Mouse (Mus musculus) T-helper 1 cell (primary cell): ENCODE measurements at regions not wholly inside any gene's neighbourhood (a gene's known extent, or its start where the extent isn't known, plus 50 kb on each side); places are given as distances from the start of the nearest gene placed in this dataset.

Source experiments
- in situ Hi-C: fragments of 300-600 bp; cut with MboI, MseI; formaldehyde crosslinking; loops from one replicate; pipeline ENCODE4 v1.15.1; 2025; ENCODE audit warnings: high pct_unique_total_duplicates

DNA sequence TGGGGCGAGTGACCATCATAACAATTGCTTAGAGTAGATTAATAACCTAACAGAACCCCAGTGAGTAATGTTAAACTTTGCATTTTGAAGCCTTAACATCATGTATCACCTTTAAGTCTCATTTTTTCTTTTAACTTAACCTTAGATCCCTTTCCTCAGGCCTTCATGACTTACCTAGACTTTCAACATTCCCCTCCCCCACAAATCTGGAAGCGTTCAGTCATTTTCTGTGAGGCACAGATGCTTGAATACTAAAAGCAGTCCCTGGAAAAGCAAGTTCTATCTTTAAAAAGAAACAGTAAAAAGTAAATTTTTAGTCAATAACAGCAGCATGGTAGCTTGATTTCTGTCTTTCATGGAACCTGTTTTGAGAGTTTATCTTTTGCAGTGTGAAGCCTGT, 171.3 kb upstream of the Fggy start:
- in situ Hi-C loops = no loop called here

DNA sequence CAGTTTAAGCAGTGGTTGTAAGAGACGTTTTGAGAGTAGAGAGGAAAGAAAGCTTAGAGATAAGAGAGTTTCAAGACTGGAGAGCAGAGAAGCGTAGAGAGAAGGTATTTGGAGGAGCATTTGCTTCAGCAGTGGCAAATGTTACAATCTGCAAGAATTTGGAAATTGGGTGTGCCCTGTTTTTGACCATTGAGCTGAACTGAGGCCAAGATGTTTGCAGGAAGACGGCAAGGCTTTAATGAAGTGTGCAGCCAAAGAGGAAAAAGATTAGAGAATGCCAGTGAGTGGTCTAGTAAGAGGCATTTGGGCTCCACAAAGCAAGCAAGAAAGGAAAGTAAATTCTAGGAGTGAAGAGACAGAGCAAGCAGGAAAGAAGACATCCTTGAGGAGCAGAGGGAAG, 168.8 kb upstream of the Fggy start:
- in situ Hi-C loops = no loop called here

DNA sequence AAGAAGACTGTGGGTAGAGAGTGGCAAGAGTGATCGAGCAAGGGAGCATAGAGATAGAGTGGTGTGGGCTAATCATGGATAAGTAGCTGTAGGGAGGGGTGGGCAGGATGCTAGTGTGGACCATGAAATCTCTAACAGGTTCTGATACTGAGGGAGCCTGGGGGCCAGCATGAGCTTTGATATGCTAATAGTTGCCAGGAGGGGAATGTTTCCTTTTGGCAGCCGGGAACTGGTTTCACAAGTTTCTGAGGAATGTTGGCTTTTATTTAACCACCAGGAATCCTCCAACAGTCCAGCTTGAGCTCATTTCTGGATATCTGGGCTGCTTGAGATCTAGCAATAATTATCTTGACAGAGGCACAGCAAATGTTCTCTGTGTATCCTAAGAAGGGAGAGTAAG, 167.7 kb upstream of the Fggy start:
- in situ Hi-C loops = no loop called here

DNA sequence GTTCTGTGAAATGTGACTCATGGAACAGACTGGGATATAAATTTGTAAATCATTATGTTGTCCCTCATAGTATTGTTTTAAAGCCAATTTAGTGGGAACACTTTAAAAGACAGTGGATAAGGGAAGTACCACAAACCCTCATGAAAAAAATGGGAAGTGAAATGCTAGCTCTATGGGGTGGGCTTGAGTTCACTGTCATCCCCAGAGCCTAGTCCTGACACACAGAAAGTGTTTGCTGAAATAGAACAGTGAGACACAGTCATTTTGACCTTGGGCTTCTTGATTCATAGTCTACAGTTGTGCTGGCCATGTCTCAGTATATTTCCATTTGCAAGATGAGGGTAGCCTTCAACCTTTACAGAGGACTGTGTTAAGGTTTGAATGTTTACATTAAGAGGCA, 166.8 kb upstream of the Fggy start:
- in situ Hi-C loops = no loop called here

DNA sequence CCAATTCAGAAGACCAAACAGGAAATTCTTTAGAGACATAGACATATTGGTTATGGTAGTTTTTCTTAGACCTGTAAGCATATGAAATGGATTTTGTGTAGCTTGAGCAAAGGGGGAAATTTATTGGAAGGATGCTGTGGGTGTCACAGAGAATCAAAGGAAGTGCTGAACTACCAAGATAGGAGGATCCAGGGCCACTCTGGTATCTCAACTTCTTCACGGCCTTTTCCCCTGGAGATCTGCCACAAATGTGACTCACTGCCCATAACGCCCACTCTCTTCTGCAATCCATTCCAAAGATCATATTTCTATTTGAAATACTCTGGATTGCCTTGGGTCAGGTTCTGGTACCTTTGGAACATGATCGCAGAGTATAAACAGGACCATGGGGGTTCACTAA, 161.6 kb upstream of the Fggy start:
- in situ Hi-C loops = no loop called here

DNA sequence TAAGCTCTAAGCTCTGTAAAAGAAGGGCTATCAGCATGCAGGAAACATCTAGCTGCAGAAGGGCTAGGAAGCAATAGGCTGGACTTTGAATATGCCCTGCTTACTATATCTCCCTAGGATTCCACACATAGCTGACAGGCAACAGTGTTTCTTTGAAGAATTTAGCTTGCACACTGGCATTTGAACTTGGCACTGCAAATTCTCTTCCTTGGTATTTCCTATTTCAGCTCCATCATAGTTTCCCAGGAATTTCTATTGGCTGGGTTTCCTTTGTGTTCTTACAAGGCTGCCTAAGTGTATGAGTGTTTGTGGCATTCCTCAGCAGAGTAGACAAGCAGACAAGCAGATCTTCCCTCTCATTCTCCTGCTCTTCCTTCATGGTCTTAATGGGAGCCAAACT, 159.0 kb upstream of the Fggy start:
- in situ Hi-C loops = no loop called here

DNA sequence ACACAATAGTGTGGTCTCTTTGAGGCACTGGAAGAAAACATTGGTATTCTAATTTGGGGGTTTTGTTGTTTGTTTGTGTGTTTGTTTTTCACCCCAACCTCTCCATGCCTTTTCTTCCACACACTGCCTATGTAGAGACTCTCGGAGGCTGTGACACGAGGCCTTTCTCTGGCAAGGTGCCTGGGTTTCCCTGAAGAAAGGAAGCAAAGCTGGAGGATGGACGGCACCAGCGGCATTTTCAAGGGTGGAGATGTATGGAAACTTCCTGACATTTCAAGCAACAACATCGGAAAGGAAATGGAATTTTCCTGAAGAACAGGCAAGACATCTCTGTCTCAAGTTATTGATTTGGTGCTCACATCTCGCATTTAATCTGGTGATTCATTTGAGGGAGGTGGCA, 155.0 kb upstream of the Fggy start:
- in situ Hi-C loops = no loop called here

DNA sequence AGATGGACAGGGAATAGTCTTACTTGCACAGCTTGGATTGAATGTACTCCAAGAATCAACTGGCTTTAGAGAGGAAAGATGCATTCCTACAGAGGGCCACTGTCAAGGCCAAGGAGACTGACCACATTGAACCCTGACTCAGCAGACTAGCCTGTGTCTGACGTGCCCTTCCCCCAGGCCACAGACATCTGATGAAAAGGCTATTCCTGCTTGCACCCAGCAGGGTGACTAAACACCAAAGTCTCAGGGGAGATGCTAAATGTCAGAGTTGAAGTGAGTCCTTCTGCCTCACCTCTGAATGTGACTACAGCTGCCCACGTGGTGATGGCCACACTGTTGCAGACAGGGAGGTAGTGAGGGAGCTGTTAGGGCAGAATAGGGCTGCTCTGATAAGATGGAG, 140.2 kb upstream of the Fggy start:
- in situ Hi-C loops = no loop called here

DNA sequence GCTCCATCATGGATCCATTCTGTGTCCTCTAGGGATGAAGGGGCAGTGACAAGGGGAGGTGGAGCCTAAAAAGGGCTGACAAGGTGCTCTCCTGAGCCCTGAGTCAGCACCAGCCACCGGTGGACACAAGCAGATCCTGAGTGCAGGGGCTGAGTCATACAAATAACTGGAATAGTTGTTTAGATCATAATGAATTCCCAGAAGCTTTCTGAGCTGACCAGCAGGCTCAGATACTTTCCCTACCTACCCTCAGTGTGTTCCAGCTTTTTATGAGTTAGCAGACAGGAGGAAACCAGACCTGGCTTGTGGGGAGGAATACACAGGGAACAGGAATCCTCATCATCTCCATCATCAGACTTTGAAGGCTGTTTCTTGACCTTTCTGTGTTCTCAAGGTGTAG, 130.7 kb upstream of the Fggy start:
- in situ Hi-C loops = no loop called here

DNA sequence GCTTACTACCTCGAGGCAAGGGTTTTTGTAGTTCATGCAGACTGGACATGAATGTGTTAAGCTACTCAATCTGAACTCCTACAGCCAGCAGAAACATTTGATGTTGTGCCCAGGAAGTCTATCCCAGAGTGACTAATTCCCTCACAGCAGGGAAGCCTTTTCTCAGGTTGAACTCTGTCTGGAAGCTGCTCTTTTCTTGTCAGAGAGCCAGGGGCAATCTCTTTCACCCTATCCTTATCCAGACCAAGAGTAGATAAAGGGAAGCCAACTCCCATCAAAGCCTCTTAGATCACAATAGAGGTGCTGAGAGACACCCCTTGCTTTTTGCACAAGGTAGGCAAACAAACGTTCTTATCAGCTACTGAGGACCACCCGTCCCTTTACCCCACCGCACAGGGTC, 122.8 kb upstream of the Fggy start:
- in situ Hi-C loops = loop anchor here (5.0 kb wide), 1 partner anchor 102 kb away; no protein-coding TSS in a partner anchor

DNA sequence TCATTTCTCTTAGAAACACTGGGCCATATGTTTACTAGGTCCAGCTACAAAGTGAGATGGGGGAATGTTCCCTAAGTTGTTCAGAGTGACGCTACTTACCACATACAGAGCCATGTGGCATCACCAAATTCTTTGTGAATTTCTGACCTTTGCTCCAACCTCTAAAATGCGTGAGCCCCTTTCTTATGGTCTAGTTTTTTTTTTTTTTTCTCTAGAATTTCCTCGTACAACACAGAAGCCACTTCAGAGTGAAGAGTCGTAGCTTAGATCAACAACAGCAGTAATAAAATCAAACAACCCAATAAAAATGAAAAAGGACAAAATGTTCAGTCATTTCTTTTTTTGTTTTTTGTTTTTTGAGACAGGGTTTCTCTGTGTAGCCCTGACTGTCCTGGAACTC, 122.2 kb upstream of the Fggy start:
- in situ Hi-C loops = no loop called here

DNA sequence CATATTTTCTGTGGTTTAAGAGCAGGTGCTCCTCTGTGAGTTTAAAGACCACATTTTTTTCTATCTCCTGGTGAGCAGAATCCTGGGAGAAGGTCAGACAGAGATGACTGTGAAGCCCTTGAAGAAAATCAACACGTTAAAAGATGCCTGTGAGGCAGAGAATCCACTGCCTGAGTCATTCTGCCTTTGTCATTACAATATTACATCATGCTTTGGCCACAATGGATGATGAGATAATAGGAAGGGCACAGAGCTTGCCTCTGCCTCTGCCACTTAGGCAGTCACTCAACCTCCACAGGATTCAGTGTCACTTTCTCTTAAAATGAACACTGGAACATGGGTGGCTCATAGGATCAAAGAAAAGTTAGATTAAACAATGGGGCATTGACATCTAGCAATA, 117.5 kb upstream of the Fggy start:
- in situ Hi-C loops = no loop called here

DNA sequence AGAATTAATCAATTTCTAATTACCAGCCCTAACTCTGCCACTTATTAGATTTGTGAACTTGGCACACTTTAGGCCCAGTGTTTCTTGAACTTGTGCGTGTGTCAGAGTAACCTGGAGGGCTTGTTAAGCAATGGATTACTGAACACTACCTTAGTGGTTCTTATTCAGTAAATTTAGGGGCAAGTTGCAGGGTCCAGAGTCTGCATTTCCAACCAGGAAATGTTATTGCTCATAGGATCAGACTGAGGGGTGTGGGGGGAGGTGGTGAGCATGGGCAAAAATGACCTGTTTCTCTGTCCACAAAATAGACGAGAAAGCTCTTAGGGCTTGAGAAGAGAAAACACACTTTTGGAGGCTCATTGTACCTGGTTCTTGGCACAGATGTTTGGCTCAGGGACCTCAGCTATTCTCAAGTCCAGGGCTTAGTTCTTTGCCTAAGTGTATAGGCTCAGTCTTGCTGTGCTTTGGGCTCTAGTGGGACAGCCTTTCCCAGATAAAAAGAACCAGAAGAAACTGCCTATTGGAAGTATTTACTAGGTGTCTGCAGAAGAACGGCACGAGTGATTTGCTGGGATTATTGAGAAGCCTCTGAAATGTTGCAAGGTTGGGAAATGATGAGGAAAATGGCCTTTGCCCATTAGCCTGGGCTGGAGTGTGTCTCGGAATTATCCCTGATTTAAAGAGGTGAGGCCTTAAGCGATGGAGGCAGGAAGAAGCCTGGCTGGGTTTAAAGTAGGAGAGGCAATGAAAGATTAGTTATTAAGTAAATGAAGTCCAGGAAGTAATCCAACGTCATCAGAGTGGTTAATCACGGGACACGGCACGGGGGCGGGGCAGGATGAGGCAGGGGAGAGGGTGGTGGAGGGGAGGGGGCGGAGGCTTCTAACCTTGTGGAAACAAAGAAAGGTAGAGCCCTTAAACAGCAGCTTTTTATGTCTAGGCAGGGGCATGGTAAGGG, 113.2 kb upstream of the Fggy start:
- in situ Hi-C loops = no loop called here

DNA sequence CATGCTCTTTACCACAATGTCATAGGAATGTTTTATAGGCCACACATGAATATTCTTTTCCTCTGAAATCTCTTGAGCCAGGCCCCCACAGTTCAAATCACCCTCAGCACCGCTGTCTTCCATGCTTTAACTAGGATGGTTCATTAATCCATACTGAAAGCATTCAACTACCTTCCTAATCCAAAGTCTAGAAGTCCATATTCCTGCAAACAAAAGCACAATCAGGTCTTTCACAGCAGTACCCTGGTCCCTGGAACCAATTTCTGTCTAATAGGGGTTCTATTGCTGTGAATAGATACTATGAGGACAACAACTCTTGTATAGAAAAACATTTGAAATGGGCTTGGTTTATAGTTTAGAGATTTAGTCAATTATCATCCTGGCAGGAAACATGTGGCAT, 107.0 kb upstream of the Fggy start:
- in situ Hi-C loops = no loop called here

DNA sequence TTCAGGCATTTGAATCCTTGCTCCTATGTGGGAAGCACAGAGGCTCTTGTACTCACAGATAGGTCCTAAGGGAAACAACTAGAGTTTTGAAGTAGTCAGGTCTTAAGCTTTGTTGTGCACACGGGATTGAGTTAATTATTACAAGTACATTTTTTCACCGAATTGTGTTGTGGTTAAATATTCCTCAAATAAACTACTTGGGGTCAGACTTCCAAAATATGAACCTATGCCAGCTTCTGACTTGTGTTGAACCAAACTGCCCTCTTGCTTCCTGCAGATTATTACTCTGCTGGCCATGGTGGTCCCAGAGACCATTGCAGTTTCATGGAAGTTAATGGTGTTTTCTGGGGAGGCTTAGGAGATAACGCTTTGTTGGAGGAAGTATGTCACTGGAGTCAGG, 105.5 kb upstream of the Fggy start:
- in situ Hi-C loops = no loop called here

DNA sequence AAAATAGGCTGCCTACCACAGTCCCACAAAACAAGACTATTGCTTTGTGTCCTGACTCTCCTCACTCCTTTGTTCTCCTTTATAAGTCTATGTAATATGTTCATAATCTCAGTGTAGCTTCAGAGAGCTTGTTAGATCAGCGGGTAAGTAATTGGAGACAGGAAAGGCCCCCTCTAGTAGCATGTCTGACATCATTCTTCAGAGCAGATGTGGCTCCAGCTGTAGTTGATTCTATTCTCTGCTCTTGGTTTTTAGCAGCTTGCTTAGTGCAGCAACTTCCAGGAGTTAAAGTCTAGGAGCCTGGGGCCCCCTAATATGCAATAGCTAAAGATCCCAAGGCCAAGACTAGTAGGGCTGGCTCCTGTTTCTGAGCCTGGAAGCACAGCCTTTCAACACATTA, 101.0 kb upstream of the Fggy start:
- in situ Hi-C loops = no loop called here

DNA sequence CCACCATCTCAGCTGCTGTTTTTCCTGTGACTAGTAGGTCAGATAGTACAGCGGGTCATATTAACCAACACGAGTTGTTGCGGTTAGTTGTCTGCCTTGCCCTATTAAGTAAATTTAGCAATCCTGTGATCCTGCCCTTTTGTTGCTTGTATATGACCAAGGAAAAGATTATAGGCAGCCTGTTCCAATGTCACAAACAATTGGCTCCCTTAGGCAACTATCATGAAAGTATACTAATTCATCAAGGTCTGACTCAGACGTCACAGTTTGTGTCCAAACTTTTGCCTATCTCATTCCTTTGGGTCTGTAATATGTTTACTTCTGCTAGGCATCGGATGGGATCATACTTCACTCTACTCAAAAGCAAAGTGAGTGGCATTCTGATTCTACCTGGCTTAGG, 100.4 kb upstream of the Fggy start:
- in situ Hi-C loops = no loop called here

DNA sequence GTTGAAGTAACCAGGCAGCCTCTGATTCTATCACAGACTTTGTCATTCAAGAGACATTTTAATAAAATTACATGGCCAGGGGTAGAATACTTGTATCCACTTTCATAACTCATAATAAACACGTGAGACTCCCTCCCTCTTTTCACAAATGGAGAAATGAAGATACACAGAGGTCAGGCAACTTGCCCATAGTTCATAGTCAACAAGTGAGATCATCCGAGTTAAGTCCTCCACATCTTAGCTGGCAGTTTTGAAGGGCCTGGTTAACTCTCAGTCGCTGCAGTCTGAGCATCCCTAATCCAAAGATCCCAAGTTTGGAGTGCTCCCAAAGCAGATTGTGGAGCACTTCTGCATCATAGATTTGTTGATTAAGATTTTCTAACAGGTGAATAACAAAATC, 94.8 kb upstream of the Fggy start:
- in situ Hi-C loops = no loop called here

DNA sequence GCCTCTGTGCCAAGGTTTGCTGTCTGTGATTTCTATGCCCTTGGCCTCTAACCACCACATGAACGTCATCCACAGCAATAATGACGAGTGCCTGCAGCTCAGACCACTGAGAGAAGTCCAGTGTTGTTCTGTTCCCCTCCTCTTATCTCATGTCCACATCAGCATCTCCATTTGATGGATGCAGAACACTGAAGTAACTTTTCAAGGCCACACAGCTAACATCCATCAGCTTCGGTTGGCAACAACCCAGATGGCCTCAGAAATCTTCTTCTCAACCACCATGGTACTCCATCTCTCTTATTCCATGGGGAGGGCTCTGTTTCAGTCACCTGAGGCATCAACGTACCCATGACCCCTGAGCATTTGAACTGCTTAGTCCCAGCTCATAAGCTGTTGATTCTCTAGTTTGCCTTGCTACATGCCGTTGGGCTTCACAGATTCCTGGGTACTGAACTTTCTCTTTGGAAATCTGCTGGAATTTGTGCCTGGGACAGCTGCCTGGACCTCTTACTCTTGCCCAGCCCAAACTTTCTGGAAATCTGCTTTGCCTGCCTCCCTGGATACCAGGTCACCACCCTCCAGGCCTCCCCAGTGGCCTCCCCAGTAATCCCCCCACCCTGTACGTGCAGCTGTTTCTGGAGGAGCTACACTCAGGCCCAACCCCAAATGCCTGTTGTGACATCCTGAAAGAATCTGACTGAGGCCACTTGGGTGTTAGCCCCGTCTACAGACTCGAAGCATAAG, 94.1 kb upstream of the Fggy start:
- in situ Hi-C loops = no loop called here

DNA sequence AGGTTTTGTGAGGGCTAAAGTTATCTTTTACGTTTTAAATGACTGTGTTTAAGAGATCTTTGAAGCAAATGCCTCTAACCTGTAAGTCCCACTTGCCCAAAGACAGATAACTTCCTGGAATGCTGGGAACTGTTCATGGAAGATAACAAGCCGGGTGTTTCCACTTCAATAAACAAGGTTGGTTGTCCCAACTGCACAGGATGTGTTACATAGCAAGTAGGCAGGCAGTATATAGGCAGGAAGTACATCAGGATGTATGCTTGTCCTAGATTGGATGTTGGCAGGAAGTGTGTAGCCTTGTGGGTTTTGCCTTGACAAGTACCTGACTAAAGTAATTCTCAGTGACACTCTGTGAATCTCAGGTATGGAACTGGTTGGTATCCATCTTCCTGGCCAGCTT, 90.7 kb upstream of the Fggy start:
- in situ Hi-C loops = no loop called here

DNA sequence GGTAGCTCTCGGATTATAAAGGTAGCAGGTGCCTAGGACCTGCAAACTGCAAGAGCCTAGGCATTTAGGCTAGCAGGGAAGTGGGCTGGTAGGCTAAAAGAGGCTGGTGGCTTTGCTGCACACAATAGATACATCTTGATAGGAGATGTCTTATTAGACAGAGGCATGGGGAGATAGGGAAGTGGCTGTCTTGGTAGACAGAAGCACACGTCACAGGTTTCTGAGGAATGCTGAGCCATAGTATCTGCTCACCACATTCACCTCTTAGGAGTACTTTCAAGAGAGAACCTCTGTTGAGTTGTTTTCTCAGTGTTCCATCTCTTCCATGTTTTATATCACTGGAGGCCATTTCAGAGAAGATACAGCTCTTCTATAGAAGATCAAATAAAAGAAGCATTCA, 89.8 kb upstream of the Fggy start:
- in situ Hi-C loops = no loop called here

DNA sequence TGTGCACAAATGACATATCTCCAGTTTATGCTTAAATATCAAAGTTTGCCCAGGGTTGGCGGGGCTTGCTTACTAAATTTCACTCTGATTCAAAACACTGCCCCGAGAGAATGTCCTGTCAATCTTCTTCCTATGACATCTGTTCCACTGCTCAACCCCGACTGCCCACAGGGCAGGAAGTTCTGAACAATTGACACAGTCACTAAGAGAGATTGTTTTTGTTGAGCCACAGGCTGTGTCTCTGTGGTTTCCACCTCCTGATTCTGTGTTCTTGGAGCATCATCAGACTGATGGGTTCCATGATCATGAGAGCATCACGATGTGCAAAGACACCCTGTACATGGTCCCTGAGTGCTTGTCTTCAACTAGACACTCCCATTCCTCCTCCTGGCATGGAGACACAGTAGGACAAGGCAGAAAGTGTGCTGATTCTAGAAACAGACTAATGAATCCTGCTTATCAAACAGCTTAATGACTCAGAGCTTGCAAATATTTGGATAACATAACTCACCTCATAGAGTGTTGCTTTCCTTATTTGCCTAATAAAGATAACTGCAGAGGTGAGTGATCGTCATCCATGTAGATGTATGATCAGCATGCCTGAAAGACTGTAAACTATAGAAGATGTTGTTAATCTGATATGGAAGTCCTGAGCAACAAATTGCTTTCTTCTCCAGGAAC, 82.4 kb upstream of the Fggy start:
- in situ Hi-C loops = no loop called here
